Mouse (Mus musculus): ENCODE data around the gene Lama5. TPM values are rescaled to one million over a fixed set of nuclear protein-coding genes. Genes with fewer than 3 reads are reported as not detected.

Lama5 gene
- polyA plus RNA-seq (2016; fragmentation: Nextera tagmentation; extraction: Ambion mirVana), result 5.3 and 6.4 TPM in 2 replicates

DNA sequence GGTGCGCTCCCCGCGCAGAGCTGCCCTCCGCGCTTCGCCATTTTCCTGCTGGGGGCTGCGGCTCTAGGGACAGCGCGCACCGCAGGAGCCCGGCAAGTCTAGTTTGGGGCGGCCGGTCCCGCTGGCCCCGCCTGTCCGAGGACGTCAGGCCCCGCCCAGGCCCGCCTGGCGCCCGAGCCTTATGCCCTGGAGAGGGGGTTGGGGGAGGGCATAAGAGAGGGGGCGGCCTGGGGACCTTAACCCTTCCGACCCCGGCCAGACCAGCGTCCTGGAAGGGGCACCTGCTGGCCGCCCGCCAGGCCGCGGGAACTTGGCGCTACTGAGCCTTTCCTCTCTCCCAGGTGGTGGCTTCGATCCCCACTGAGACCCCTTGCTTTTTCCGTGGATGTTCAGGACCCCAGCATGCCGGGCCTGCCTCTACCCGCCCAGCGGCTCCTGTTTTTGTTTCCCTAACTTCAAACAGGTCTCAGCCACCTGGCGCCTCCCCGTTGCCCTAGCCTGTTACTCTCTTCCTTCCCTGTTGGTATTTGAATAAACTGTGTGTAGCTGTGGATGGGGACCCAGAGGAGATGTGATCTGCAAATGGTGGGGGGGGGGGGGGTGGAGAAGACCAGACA, at the start of gene Lama5:
Lama5 (minus strand) TSS at position 98 of the 617 bp plus-strand sequence.
- Histone ChIP-seq H3K9me3 (replicated peaks) (no peaks in the 10 kb centered on the region), H3K4me3 (peak within 1 kb of the TSS; percentile 77), H3K27me3 (ENCODE audit: low read depth, poor library complexity, severe bottlenecking) (peaks cover 66% of the 10 kb centered on the region), H3K4me1 (peaks cover 64% of the 10 kb centered on the region), H3K27ac (replicated peaks) (peak within 1 kb of the TSS; percentile 79), H3K36me3 (0 out of 2 replicates have a peak, but pooled peaks cover 2% of the 10 kb centered on the region)
- WGBS, result under 1% methylated on average over 36 of the region's 37 CpGs
- peak; percentile 78 for DNase-seq (ENCODE audit: low spot score)

DNA sequence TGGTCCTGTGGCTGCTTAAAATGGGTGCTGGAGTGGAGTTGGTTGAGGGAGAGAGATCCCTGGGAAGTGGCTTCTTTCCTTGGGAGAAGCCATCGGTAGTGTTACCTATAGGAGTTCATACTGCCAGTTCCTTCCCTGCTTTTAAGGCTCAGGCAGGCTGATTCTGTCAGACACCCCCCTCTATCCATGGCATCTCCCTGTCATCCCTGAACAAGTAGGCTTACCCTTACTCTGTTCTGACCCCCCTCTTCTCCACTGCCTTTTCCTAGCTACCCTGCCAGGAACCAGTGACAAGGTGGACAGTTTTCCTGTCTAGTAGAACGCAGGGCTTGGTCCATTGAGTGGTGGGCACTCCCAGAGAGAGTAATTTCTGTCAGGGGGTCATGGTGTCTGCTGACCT, 48.9 kb upstream of the Lama5 start:
- no peak for DNase-seq (ENCODE audit: low spot score)
- Histone ChIP-seq H3K4me3 (no peak overlapping the region), H3K27ac (replicated peaks) (no peak overlapping the region), H3K36me3 (peaks cover 20% of the 10 kb centered on the region), H3K4me1 (peaks cover 46% of the 10 kb centered on the region), H3K9me3 (replicated peaks) (no peaks in the 10 kb centered on the region), H3K27me3 (ENCODE audit: low read depth, poor library complexity, severe bottlenecking) (peaks cover 19% of the 10 kb centered on the region)
- WGBS, result 88% methylated on average over 2 of the region's 2 CpGs

DNA sequence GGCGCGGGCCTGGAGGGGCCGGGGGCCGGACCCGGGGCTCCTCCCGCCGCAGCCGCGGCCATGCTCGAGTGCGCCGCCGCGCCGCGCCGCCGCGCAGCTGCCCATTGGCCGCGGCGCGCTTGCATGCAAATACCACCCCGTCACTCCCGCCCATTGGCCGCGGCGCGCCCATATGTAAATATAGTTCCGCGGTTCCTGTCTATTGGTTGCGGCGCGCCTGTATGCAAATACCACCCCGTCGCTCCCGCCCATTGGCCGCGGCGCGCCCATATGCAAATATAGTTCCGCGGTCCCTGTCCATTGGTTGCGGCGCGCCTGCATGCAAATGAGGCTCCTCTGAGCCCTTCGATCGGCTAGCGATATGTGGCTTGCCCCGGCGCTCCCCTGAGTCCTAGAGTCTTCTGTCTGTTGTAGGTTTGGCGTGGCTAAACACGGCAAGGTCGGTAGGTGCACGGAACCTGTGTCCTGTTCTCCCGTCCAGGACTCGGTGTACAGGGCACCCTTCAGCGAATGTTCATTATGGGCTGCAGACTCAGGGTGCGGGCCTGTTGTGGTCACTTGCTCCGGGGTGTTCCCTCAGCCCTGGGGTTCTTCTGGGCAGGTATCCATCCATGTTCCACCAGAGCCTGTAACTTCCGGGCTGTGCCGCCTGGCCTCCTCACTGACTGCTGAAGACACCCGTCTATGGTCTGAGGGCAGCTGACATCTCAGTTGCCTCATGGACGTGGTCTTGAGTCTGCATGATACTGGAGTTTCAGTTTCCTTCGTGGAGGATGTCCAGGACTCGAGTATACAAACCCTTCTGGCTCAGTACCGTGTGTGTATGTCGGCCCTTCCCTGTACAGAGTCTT, 48.0 kb upstream of the Lama5 start, which contains the start of gene Cables2:
Cables2 (minus strand) TSS at position 103 of the 851 bp plus-strand sequence.
- H3K4me1 ChIP-seq, result peaks cover 44% of the 10 kb centered on the region
- H3K4me3 ChIP-seq, result peak within 1 kb of the TSS; percentile 74
- DNase-seq (ENCODE audit: low spot score), result peak; percentile 97
- H3K27me3 ChIP-seq (ENCODE audit: low read depth, poor library complexity, severe bottlenecking), result peaks cover 19% of the 10 kb centered on the region
- peak within 1 kb of the TSS; percentile 94 for H3K27ac ChIP-seq (replicated peaks)
- no peaks in the 10 kb centered on the region for H3K9me3 ChIP-seq (replicated peaks)
- peaks cover 28% of the 10 kb centered on the region for H3K36me3 ChIP-seq
- 10% methylated on average over 68 of the region's 68 CpGs for WGBS

DNA sequence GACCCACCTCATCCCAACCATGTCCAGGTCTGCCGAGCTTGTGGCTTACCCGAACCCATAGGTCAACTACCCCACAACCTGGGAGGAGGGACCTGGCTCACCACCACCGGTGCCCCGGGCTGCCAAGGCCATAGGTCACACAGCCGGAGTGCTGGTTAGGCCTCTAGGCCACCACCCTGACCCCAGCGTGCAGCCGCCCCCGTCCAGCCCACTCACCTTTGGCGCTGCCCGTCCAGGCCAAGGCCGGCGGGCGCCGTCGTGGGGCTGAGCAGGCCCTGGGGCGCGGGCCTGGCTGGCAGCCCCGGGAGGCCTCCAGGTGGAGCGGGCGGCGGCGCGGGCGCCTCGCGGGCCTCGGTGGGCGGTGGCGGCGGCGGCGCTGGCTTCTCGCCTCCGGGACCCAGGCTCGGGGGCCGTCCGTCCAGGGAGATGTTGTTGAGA, 47.2 kb upstream of the Lama5 start:
- H3K36me3 ChIP-seq, result peaks cover 34% of the 10 kb centered on the region
- H3K27ac ChIP-seq (replicated peaks), result peak overlapping the region; percentile 94
- no peaks in the 10 kb centered on the region for H3K9me3 ChIP-seq (replicated peaks)
- DNase-seq (ENCODE audit: low spot score), result no peak
- peaks cover 19% of the 10 kb centered on the region for H3K27me3 ChIP-seq (ENCODE audit: low read depth, poor library complexity, severe bottlenecking)
- H3K4me1 ChIP-seq, result peaks cover 44% of the 10 kb centered on the region
- WGBS, result 1% methylated on average over 32 of the region's 37 CpGs
- peak overlapping the region; percentile 74 for H3K4me3 ChIP-seq

DNA sequence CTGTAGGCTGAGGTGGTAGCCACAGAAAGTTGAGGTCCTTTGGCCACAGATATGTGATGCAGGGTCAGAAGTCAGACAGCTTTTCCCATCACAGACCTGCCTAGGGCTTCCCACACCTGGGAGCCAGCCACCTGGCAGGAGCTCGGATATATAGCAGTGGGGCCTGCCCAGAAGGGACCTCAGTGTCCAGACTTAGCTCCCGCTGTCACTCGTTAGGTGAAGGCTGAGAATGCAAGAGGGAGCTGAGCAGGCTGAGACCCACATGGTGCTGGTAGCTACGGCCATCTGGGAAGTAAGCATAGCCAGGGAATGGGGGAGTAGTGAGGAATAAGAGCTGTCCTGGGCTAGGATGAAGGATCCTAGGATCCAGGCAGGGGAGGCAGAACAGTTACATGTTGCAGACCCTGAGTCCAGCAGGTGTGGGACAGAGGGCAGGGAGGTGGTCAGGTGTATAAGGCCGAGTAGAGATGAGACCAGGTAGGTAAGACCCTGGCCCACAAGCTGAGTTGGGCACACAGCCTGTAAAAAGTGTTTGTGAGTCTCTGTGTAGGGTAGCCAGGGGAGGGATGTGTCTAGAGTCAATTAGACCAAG, 46.2 kb upstream of the Lama5 start:
- H3K27me3 ChIP-seq (ENCODE audit: low read depth, poor library complexity, severe bottlenecking), result peaks cover 19% of the 10 kb centered on the region
- peaks cover 44% of the 10 kb centered on the region for H3K36me3 ChIP-seq
- 80% methylated on average over 5 of the region's 5 CpGs for WGBS
- no peaks in the 10 kb centered on the region for H3K9me3 ChIP-seq (replicated peaks)
- no peak overlapping the region for H3K27ac ChIP-seq (replicated peaks)
- peak overlapping the region; percentile 74 for H3K4me3 ChIP-seq
- no peak for DNase-seq (ENCODE audit: low spot score)
- peaks cover 44% of the 10 kb centered on the region for H3K4me1 ChIP-seq

DNA sequence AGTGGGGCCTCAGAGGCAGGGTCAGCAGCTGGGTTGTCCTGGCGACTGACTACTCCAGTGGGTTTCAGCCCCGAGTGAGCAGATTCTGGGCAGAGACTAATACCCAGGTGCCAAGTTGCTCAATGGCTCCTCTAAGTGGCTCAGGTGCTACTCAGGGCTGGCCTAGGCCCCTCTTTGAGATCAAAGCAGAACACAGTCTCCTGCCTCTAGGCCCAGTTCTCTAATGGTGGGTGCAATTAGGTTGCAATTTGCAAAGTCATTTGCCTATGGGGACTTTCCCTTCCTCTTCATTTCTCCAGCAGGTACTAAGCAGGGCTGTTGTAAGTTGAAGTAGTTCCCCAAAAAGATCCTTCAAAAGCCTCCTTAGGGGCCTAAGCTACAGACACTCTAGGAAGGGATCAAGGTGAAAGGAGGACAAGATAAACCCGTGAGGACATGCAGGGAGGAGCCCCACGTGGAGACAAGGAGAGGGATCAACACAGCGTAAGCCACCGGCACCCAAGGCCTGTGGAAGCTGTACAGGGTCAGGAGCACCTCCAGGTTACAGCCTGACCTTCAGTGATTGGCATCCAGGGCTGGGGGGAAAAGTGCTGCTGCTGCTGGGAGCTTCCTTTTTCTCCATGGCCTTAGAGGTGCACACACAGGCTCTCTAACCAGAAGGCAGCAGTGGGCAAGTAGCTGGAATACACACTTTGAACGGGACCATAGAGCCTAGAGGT, 45.0 kb upstream of the Lama5 start:
- no peak for DNase-seq (ENCODE audit: low spot score)
- Histone ChIP-seq H3K4me1 (peaks cover 37% of the 10 kb centered on the region), H3K36me3 (peaks cover 56% of the 10 kb centered on the region), H3K4me3 (0 out of 2 replicates have a peak overlapping the region, but pooled peaks have one; percentile 4), H3K27me3 (ENCODE audit: low read depth, poor library complexity, severe bottlenecking) (peaks cover 19% of the 10 kb centered on the region), H3K9me3 (replicated peaks) (no peaks in the 10 kb centered on the region), H3K27ac (replicated peaks) (no peak overlapping the region)
- WGBS, result 83% methylated on average over 7 of the region's 7 CpGs

DNA sequence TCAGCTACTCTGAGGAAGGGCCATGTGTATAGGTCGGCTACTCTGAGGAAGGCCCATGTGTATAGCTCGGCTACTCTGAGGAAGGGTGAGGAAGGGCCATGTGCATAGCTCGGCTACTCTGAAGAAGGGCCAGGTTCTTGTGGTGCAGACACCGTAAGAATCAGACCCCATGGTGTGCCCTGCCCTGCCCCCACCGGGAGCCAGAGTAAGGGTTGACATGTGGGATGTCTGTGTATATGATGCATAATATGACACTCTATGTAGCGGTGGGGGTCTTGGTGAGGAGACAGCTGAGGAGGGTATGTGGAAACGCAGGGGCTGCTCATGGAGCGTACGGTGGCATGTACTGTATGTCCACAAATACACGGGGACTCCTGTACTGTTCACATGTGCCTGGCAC, 43.7 kb upstream of the Lama5 start:
- Histone ChIP-seq H3K27me3 (ENCODE audit: low read depth, poor library complexity, severe bottlenecking) (peaks cover 6% of the 10 kb centered on the region), H3K9me3 (replicated peaks) (no peaks in the 10 kb centered on the region), H3K27ac (replicated peaks) (no peak overlapping the region), H3K4me3 (no peak overlapping the region), H3K4me1 (peaks cover 34% of the 10 kb centered on the region), H3K36me3 (peaks cover 62% of the 10 kb centered on the region)
- WGBS, result 93% methylated on average over 10 of the region's 10 CpGs
- no peak for DNase-seq (ENCODE audit: low spot score)

DNA sequence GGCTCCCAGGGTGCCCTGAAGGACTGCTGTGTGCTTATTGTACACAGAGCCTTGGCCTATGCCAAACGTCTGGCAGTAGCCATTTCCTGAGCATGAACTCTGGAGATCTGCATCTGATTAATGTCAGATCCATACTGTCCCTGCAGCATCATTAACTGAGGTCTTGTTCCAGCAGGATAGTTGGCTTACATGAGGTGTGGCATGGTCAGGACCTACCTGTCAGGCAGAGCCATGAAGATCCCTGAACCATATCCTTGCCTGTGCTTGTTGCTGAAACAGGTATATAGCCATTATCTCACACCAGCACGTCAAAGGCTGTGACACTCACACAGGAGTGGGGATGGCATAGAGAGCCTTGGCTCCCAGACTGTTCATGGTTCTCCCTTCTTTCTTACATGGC, 42.3 kb upstream of the Lama5 start:
- Histone ChIP-seq H3K27me3 (ENCODE audit: low read depth, poor library complexity, severe bottlenecking) (no peaks in the 10 kb centered on the region), H3K4me1 (peaks cover 27% of the 10 kb centered on the region), H3K27ac (replicated peaks) (no peak overlapping the region), H3K36me3 (peaks cover 75% of the 10 kb centered on the region), H3K4me3 (no peak overlapping the region), H3K9me3 (replicated peaks) (no peaks in the 10 kb centered on the region)
- no peak for DNase-seq (ENCODE audit: low spot score)
- WGBS, result 81% methylated on average over 2 of the region's 2 CpGs

DNA sequence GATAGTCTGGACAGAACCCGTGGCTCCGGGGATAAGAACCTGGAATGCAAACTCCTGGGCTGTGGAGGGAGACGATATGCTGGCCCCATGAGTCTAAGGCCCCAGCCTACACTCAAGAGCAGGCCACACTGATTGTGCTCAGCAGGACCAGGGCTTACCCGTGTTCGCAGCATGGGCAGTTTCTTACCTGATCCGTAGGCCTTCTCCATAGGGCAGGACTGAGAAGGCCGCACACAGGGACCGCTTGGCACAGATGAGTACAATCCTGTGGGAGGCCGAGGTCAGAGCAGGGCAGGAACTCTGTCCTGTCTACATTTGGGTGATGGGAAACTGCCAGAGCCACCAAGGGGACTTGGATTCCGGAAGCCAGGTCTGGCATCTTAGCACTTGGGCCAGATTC, 37.2 kb upstream of the Lama5 start:
- 93% methylated on average over 10 of the region's 10 CpGs for WGBS
- Histone ChIP-seq H3K4me3 (no peak overlapping the region), H3K27me3 (ENCODE audit: low read depth, poor library complexity, severe bottlenecking) (no peaks in the 10 kb centered on the region), H3K9me3 (replicated peaks) (no peaks in the 10 kb centered on the region), H3K4me1 (peaks cover 12% of the 10 kb centered on the region), H3K36me3 (peaks cover 91% of the 10 kb centered on the region), H3K27ac (replicated peaks) (no peak overlapping the region)
- DNase-seq (ENCODE audit: low spot score), result no peak

DNA sequence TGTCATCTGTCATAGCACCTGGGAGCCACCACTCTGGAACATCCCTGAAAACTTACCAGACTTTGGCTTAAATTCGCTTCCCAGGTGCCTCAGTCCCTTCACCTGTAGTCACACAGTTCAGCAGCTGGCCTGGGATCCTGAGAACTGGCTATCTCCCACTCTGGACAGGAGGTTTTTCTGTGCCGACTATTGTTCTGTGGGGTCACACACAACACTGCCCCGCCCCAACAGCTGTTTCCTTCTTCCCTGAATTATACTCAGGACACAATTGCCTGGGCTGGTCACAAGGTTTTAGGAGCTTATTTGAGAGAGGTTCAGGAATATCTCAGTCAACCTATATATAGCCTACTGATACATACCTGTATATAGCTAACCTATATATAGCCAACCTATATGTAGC, 36.8 kb upstream of the Lama5 start:
- Histone ChIP-seq H3K4me3 (no peak overlapping the region), H3K4me1 (peaks cover 14% of the 10 kb centered on the region), H3K27me3 (ENCODE audit: low read depth, poor library complexity, severe bottlenecking) (no peaks in the 10 kb centered on the region), H3K36me3 (peaks cover 87% of the 10 kb centered on the region), H3K9me3 (replicated peaks) (no peaks in the 10 kb centered on the region), H3K27ac (replicated peaks) (no peak overlapping the region)
- no peak for DNase-seq (ENCODE audit: low spot score)
- WGBS, result 76% methylated on average over 3 of the region's 3 CpGs

DNA sequence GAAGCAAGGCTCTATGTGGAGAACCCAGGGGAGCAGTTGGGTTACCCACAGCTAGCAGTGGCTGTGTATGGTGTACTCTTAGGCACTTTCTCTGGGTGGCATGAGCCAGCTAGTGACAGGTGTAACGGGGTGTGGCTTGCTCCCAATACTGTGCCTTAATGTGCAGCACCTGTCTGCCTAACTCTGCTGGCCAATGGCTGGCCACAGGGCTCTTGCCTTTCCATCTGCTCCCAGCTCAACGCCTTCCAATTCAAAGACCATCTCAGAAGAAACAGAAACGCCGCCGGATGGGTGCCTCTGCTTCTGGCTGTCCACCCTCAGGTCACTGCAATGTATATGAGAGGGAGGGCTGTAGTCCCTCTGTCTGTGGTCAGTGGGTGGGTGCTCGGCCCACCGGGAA, 36.2 kb upstream of the Lama5 start:
- no peak overlapping the region for H3K4me3 ChIP-seq
- no peaks in the 10 kb centered on the region for H3K27me3 ChIP-seq (ENCODE audit: low read depth, poor library complexity, severe bottlenecking)
- peaks cover 82% of the 10 kb centered on the region for H3K36me3 ChIP-seq
- H3K9me3 ChIP-seq (replicated peaks), result no peaks in the 10 kb centered on the region
- no peak for DNase-seq (ENCODE audit: low spot score)
- H3K27ac ChIP-seq (replicated peaks), result no peak overlapping the region
- peaks cover 15% of the 10 kb centered on the region for H3K4me1 ChIP-seq
- 91% methylated on average over 7 of the region's 7 CpGs for WGBS
